In the genomic region with DNA sequence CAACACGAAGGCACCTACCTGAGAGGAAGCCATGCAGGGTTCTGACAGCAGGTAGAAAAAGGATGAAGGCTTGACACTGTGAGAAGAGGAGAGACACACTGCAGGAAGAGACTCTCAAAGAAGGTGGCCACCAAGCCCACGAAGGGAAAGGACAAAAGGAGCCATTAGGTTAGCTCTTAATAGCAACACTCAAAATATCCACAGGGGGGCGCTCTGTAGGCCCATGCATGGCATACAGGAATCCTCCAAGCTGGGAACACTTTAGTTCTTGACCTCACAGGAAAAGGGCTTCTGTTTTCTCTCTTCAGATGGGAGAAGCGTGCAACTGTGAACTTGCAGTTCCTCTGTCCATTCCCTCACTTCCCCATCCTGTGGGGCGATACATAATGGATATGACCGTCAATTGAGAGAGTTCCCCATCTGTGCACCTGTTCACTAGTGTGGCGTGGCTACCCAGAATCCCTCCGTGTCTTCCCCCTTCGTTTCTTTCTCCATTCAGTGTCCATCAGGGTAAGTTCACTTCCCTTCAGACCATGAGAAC, we compare ENCODE assay signal across 10 mouse cellular contexts.
DNase-seq lines count a peak whose midpoint lies in the region; ATAC-seq lines count a peak whose summit lies in the region.
"Had no signal": no experiment of that assay in that cellular context is flagged by ENCODE, and none has a peak within 500 bp of the region (broad histone marks: within the 10 kb centered on the region; RNA-seq: fewer than 3 reads in every experiment).

No protein-coding gene starts in this region.

- no peak overlapping the region for H3K4me2 ChIP-seq in kidney, embryonic 15.5 days
- no peak overlapping the region for H3K4me2 ChIP-seq in forebrain, embryonic 11.5 days (ENCODE audit: low read depth, low read length, severe bottlenecking)
- H3K4me2 ChIP-seq: intestine, embryonic 15.5 days; liver, embryonic 13.5 days; neural tube, embryonic 12.5 days had no signal

- no peak overlapping the region for H3K27ac ChIP-seq in kidney, embryonic 15.5 days
- H3K27ac ChIP-seq in forebrain, embryonic 11.5 days (ENCODE audit: low read depth, low read length), result no peak overlapping the region
- H3K27ac ChIP-seq: intestine, embryonic 15.5 days; liver, embryonic 13.5 days; neural tube, embryonic 12.5 days had no signal

- H3K9me3 ChIP-seq in kidney, embryonic 15.5 days (replicated peaks), result no peaks in the 10 kb centered on the region
- H3K9me3 ChIP-seq in forebrain, embryonic 11.5 days (ENCODE audit: control insufficient read depth, low read length), result no peaks in the 10 kb centered on the region
- H3K9me3 ChIP-seq: intestine, embryonic 15.5 days; liver, embryonic 13.5 days; neural tube, embryonic 12.5 days had no signal

- peak; percentile 12 for DNase-seq in kidney, postnatal 14 days
- DNase-seq in ZHBTc4 (ENCODE audit: low read depth, low spot score), result peak; percentile 38
- DNase-seq in heart, adult 8-10 months (ENCODE audit: low spot score), result peak; percentile 48
- DNase-seq in monocyte, adult 2 months (ENCODE audit: low read depth in 1 of 2, low spot score in 2 of 2), result peak; percentile 32 to 44
- no peak for DNase-seq in right cerebral cortex, adult 18-20 months
- DNase-seq in forebrain, embryonic 11.5 days (ENCODE audit: low spot score), result no peak
- DNase-seq: liver, embryonic 13.5 days had no signal

- H3K36me3 ChIP-seq in kidney, embryonic 15.5 days, result no peaks in the 10 kb centered on the region
- H3K36me3 ChIP-seq in forebrain, embryonic 11.5 days (ENCODE audit: control insufficient read depth, insufficient read depth, low read length), result no peaks in the 10 kb centered on the region
- H3K36me3 ChIP-seq: intestine, embryonic 15.5 days; liver, embryonic 13.5 days; neural tube, embryonic 12.5 days had no signal

- ATAC-seq in kidney, embryonic 15.5 days (replicated peaks; ENCODE audit: low FRiP score), result no peak
- ATAC-seq in forebrain, embryonic 11.5 days (replicated peaks; ENCODE audit: low FRiP score), result no peak
- ATAC-seq: intestine, embryonic 15.5 days had no signal

- no peaks in the 10 kb centered on the region; the same call in 1 of the 2 replicates for H3K4me1 ChIP-seq in kidney, embryonic 15.5 days
- no peaks in the 10 kb centered on the region for H3K4me1 ChIP-seq in forebrain, embryonic 11.5 days (replicated peaks; ENCODE audit: control insufficient read depth, insufficient read depth, low read length)
- H3K4me1 ChIP-seq: intestine, embryonic 15.5 days; liver, embryonic 13.5 days; neural tube, embryonic 12.5 days had no signal

- WGBS in kidney, embryonic 15.5 days, result 76% methylated on average over 9 of the region's 9 CpGs
- 75% methylated on average over 9 of the region's 9 CpGs for WGBS in forebrain, embryonic 11.5 days

- H3K9ac ChIP-seq in kidney, embryonic 15.5 days, result no peak overlapping the region
- H3K9ac ChIP-seq in forebrain, embryonic 11.5 days (ENCODE audit: low read length), result no peak overlapping the region
- H3K9ac ChIP-seq: intestine, embryonic 15.5 days; liver, embryonic 13.5 days; neural tube, embryonic 12.5 days had no signal

- no peaks in the 10 kb centered on the region for H3K27me3 ChIP-seq in kidney, embryonic 15.5 days
- no peaks in the 10 kb centered on the region for H3K27me3 ChIP-seq in forebrain, embryonic 11.5 days (ENCODE audit: control insufficient read depth, insufficient read depth, low read length)
- H3K27me3 ChIP-seq: intestine, embryonic 15.5 days; liver, embryonic 13.5 days; neural tube, embryonic 12.5 days had no signal

- H3K4me3 ChIP-seq in kidney, embryonic 15.5 days (replicated peaks), result no peak overlapping the region
- no peak overlapping the region for H3K4me3 ChIP-seq in forebrain, embryonic 11.5 days (ENCODE audit: low read depth, low read length)
- H3K4me3 ChIP-seq: intestine, embryonic 15.5 days; liver, embryonic 13.5 days; neural tube, embryonic 12.5 days had no signal

Comparison
In these comparisons a context has a peak if more than half of its experiments do, and no peak if none do; other contexts are left out.
1. DNase-seq: peak in kidney, postnatal 14 days (single experiment), ZHBTc4 (single experiment), heart, adult 8-10 months (single experiment) and monocyte, adult 2 months (2 of 2); none in right cerebral cortex, adult 18-20 months (single experiment) and forebrain, embryonic 11.5 days (single experiment).